Mouse (Mus musculus) hindbrain, embryonic 14.5 days (tissue): ENCODE data around the gene Nucb1. TPM values are rescaled to one million over a fixed set of nuclear protein-coding genes. Genes with fewer than 3 reads are reported as not detected.

Experiments
- ATAC-seq: fragments of 200-750 bp; cut with Nextera tagmentation; 2 replicates; pipeline ENCODE4 v1.8.0; 2017; ENCODE audit warnings: moderate number of reproducible peaks, mild to moderate bottlenecking, moderate TSS enrichment, moderate library complexity; ENCODE audit not compliant: low FRiP score
- DNase-seq: peaks from one replicate; pipeline ENCODE4 v3.0.0-alpha.2; 2015; ENCODE audit warnings: low spot score
- H3K27ac ChIP-seq: fragments of 300-500 bp; sonication (generic); 2 replicates; pipeline ENCODE4 v1.5.1; 2014; ENCODE audit warnings: mild to moderate bottlenecking, moderate library complexity
- H3K27me3 ChIP-seq: fragments of 300-500 bp; sonication (generic); 2 replicates; pipeline ENCODE4 v1.6.1; 2014; ENCODE audit warnings: mild to moderate bottlenecking, low read length, mixed read lengths; ENCODE audit not compliant: control insufficient read depth, insufficient read depth
- H3K36me3 ChIP-seq: fragments of 300-500 bp; sonication (generic); replicated peaks from 2 replicates; pipeline ENCODE4 v1.6.1; 2014; ENCODE audit not compliant: control insufficient read depth, insufficient read depth
- H3K4me1 ChIP-seq: fragments of 300-500 bp; sonication (generic); replicated peaks from 2 replicates; pipeline ENCODE4 v1.6.1; 2014; ENCODE audit warnings: antibody characterized with exemption, low read length, mixed read lengths; ENCODE audit not compliant: control insufficient read depth, insufficient read depth
- H3K4me2 ChIP-seq: fragments of 300-500 bp; sonication (generic); replicated peaks from 2 replicates; pipeline ENCODE4 v1.6.1; 2014; ENCODE audit warnings: mild to moderate bottlenecking, moderate library complexity
- H3K4me3 ChIP-seq: fragments of 300-500 bp; sonication (generic); replicated peaks from 2 replicates; pipeline ENCODE4 v1.5.1; 2014; ENCODE audit warnings: mild to moderate bottlenecking, low read length
- H3K9ac ChIP-seq: fragments of 300-500 bp; sonication (generic); 2 replicates; pipeline ENCODE4 v1.6.1; 2014
- H3K9me3 ChIP-seq: fragments of 300-500 bp; sonication (generic); 2 replicates; pipeline ENCODE4 v1.6.1; 2016; ENCODE audit warnings: low read length; ENCODE audit not compliant: control insufficient read depth
- WGBS: fragments of 180-500 bp; shearing (Covaris S2); extraction: QIAGEN DNeasy Blood & Tissue Kit; methylation state at CpG from one replicate; pipeline ENCODE4 v1.1.7; 2014; 5-methylcytosine and 5-hydroxymethylcytosine counted together
- polyA plus RNA-seq: library from polyadenylated mRNA; unstranded; fragments of >200 nt; fragmentation: Nextera tagmentation; extraction: Ambion mirVana; gene quantifications from 2 replicates; pipeline ENCODE4 v1.2.1, GENCODE M21; 2014

The Nucb1 gene
- polyA plus RNA-seq, 1 experiment from 2014 or later = 121 TPM

- no peaks in the 10 kb centered on the region for H3K9me3 ChIP-seq
- H3K36me3 ChIP-seq = 0 out of 2 replicates have a peak, but pooled peaks cover 5% of the 10 kb centered on the region
- peak overlapping the region; percentile 63 for H3K4me3 ChIP-seq
- H3K4me2 ChIP-seq = peak overlapping the region; percentile 73
- H3K27me3 ChIP-seq = no peaks in the 10 kb centered on the region
- H3K9ac ChIP-seq = peak overlapping the region; percentile 77
- H3K4me1 ChIP-seq = peaks cover 21% of the 10 kb centered on the region
- ATAC-seq (no peak), DNase-seq (no peak)
- 25% methylated on average over 7 of the region's 7 CpGs for WGBS
- H3K27ac ChIP-seq = peak overlapping the region; percentile 83
Measured at GRCm38 (mm10) chr7:45526474-45527120, 16.4 kb upstream of the Nucb1 start.

DNA sequence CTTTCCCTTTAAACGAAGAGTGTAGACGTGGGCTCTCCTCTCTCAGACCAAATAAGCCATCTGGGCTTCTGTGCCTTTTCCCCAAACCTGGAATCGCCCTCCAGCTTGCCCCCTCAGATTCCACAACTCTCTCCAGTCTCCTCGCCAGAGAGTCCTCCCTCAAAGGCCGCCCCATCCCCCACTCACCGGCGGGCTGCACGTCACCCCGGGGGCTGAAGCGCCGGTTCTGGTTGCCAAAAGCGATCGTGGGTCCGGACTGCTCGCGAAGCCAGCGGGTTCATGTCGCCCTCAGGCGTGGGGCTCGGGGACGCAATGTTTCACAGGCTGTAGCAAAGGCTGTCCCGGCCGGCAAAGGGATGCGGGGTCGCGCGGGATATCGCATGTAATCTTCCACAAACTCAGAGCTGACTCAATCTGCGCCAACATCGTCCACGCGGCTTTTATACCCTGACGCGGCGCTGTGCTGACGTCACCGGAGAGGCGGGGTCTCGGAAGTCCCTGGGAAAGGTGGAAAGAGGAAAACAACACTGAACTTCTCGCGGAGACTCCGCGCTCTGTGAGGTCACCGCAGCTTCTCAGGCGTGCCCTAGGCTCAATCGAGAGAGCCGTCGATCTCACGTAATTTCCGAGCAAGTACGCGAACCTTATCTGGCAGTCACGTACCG lies 15.7 kb upstream of the Nucb1 start, which contains the start of the genes Ppp1r15a and Plekha4:
Ppp1r15a (minus strand) TSS at position 460 of the 665 bp plus-strand sequence.
Plekha4 (plus strand) TSS at position 522 of the 665 bp plus-strand sequence.
- no peaks in the 10 kb centered on the region for H3K9me3 ChIP-seq
- WGBS = under 1% methylated on average over 54 of the region's 54 CpGs
- DNase-seq = peak; percentile 96
- peak within 1 kb of the TSS; percentile 77 for H3K9ac ChIP-seq
- H3K27ac ChIP-seq = peak within 1 kb of the TSS; percentile 83
- peak within 1 kb of the TSS; percentile 63 for H3K4me3 ChIP-seq
- H3K4me1 ChIP-seq = peaks cover 21% of the 10 kb centered on the region
- peak within 1 kb of the TSS; percentile 73 for H3K4me2 ChIP-seq
- peak; percentile 83 for ATAC-seq
- 0 out of 2 replicates have a peak, but pooled peaks cover 5% of the 10 kb centered on the region for H3K36me3 ChIP-seq
- no peaks in the 10 kb centered on the region for H3K27me3 ChIP-seq

DNA sequence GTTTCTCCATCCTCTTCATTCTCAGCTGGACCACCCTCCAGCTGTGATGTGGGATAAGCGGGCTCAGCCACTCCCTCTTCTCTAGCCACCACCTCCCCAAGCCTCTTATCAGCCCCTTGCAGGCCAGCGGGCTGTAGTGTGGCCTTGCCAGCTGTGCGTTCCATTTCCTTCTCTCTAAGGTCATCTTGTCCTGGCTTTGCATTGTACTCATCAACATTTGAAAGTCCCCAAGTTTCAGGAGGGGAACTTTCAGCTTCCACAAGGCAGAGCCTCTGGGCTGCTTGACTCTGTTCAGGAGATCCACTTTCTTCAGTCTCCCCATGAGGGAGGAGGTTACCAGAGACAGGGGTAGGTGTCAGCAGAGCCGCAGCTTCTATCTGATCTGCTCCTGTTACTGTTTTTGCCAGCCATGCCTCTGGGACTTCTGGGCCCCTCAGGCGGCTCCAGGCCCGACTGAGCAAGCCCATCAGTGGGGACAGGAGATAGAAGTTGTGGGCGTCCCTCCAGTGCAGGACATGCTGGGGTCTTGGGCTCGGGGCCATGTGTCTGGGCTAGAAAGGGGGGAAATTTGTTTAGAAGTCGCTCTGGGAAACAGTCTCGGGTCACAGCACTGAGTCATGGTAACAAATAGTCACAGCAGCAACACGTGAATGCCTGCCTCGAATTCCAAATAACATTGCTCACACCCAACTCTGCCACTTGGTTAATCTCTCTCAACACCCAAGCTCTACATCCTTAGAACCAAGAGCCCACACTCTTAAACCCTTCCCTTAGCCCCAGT lies 14.8 kb upstream of the Nucb1 start:
- 35% methylated on average over 12 of the region's 12 CpGs for WGBS
- Histone ChIP-seq H3K27me3 (no peaks in the 10 kb centered on the region), H3K27ac (peak overlapping the region; percentile 83), H3K4me1 (peaks cover 21% of the 10 kb centered on the region), H3K9ac (peak overlapping the region; percentile 77), H3K4me2 (peak overlapping the region; percentile 73), H3K9me3 (no peaks in the 10 kb centered on the region), H3K4me3 (peak overlapping the region; percentile 63), H3K36me3 (0 out of 2 replicates have a peak, but pooled peaks cover 5% of the 10 kb centered on the region)
- DNase-seq (no peak), ATAC-seq (no peak)

- Histone ChIP-seq H3K4me2 (peak overlapping the region; percentile 12), H3K36me3 (0 out of 2 replicates have a peak, but pooled peaks cover 5% of the 10 kb centered on the region), H3K4me3 (no peak overlapping the region), H3K27ac (no peak overlapping the region), H3K9me3 (no peaks in the 10 kb centered on the region), H3K27me3 (no peaks in the 10 kb centered on the region), H3K4me1 (peaks cover 21% of the 10 kb centered on the region), H3K9ac (no peak overlapping the region)
- ATAC-seq (no peak), DNase-seq (no peak)
- WGBS = 89% methylated on average over 13 of the region's 13 CpGs
Measured at GRCm38 (mm10) chr7:45523678-45524170, 13.5 kb upstream of the Nucb1 start.

GRCm38 (mm10) chr7:45522957-45523676 lies 12.9 kb upstream of the Nucb1 start:
- H3K4me1 ChIP-seq = peaks cover 21% of the 10 kb centered on the region
- no peak overlapping the region for H3K9ac ChIP-seq
- no peak overlapping the region for H3K27ac ChIP-seq
- H3K36me3 ChIP-seq = 0 out of 2 replicates have a peak, but pooled peaks cover 5% of the 10 kb centered on the region
- WGBS = 72% methylated on average over 18 of the region's 18 CpGs
- H3K9me3 ChIP-seq = no peaks in the 10 kb centered on the region
- H3K27me3 ChIP-seq = no peaks in the 10 kb centered on the region
- DNase-seq (no peak), ATAC-seq (no peak)
- H3K4me3 ChIP-seq = no peak overlapping the region
- peak overlapping the region; percentile 12 for H3K4me2 ChIP-seq

DNA sequence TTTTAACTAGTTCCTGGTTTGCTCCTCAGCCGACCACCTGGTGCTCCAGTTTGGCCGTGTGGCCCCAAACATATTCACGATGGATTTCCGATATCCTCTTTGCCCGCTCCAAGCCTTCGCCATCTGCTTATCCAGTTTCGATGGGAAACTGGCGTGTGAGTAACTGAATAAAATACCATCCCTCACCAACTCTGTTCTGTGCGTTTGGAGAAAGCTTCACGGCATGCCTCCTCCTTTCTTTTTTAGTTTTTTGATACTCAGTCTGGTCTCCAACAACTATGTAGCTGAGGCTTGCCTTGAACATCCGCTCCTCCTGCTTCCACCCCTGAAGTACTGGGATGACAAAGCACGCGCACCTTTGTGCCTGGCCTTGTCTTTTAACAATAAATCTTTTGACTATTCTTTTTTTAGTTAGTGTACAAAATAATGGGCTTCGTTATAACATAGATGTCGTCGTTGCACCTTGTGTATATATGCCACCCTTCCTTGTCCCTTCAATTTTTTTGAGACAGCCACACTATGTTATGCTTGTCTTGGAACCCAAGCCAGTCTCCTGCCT lies 12.1 kb upstream of the Nucb1 start:
- DNase-seq (no peak), ATAC-seq (no peak)
- 57% methylated on average over 16 of the region's 16 CpGs for WGBS
- Histone ChIP-seq H3K27ac (no peak overlapping the region; the same call in 1 of the 2 replicates), H3K9ac (peak overlapping the region; percentile 64), H3K36me3 (0 out of 2 replicates have a peak, but pooled peaks cover 5% of the 10 kb centered on the region), H3K9me3 (no peaks in the 10 kb centered on the region), H3K4me1 (peaks cover 21% of the 10 kb centered on the region), H3K4me3 (peak overlapping the region; percentile 42), H3K4me2 (peak overlapping the region; percentile 55), H3K27me3 (no peaks in the 10 kb centered on the region)

GRCm38 (mm10) chr7:45521728-45522184 lies 11.6 kb upstream of the Nucb1 start:
- H3K36me3 ChIP-seq = 0 out of 2 replicates have a peak, but pooled peaks cover 5% of the 10 kb centered on the region
- DNase-seq (peak; percentile 90), ATAC-seq (peak; percentile 73)
- H3K4me3 ChIP-seq = peak overlapping the region; percentile 42
- H3K27ac ChIP-seq = peak overlapping the region; percentile 86
- peak overlapping the region; percentile 64 for H3K9ac ChIP-seq
- H3K27me3 ChIP-seq = no peaks in the 10 kb centered on the region
- peaks cover 21% of the 10 kb centered on the region for H3K4me1 ChIP-seq
- peak overlapping the region; percentile 55 for H3K4me2 ChIP-seq
- H3K9me3 ChIP-seq = no peaks in the 10 kb centered on the region
- under 1% methylated on average over 28 of the region's 28 CpGs for WGBS

- DNase-seq (no peak), ATAC-seq (no peak)
- WGBS = 95% methylated on average over 7 of the region's 7 CpGs
- no peak overlapping the region for H3K4me3 ChIP-seq
- no peak overlapping the region for H3K27ac ChIP-seq
- H3K4me1 ChIP-seq = peaks cover 20% of the 10 kb centered on the region
- H3K36me3 ChIP-seq = 0 out of 2 replicates have a peak, but pooled peaks cover 5% of the 10 kb centered on the region
- H3K4me2 ChIP-seq = no peak overlapping the region
- no peak overlapping the region for H3K9ac ChIP-seq
- no peaks in the 10 kb centered on the region for H3K9me3 ChIP-seq
- H3K27me3 ChIP-seq = no peaks in the 10 kb centered on the region
Measured at GRCm38 (mm10) chr7:45520605-45521004, 10.4 kb upstream of the Nucb1 start.
